Comparison of ENCODE assay signal across 27 mouse cellular contexts in the genomic region with DNA sequence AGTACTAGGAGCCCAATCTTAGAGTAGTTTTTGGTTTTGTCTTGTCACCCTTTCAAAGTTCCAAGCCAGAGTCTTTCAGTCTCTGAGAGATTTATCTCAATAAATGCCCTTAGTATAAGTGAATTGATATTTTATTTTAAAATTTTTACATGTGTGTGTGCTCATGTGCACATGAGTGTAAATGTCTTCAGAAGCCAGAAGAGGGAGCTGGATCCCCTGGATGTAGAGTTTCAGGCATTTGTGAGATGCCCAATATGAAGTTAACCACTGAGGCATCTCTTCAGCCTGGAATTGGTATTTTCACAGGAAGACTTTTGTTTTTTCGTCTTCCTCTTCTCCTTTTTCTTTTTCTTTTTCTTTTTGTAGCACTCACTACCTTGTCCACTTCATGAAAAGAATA.
A peak's percentile ranks its signal among the peaks of the same experiment; 100 is the strongest.
DNase-seq lines count a peak whose midpoint lies in the region; ATAC-seq and TF ChIP-seq lines count a peak whose summit lies in the region.
"Had no signal": no experiment of that assay in that cellular context is flagged by ENCODE, and none has a peak within 500 bp of the region (broad histone marks: within the 10 kb centered on the region; RNA-seq: fewer than 3 reads in every experiment).

No protein-coding gene starts in this region.

- H3K4me1 ChIP-seq in forebrain, postnatal 0 days (ENCODE audit: insufficient read depth), result no peaks in the 10 kb centered on the region
- no peaks in the 10 kb centered on the region for H3K4me1 ChIP-seq in forebrain, embryonic 15.5 days
- no peaks in the 10 kb centered on the region for H3K4me1 ChIP-seq in kidney, postnatal 0 days (replicated peaks; ENCODE audit: insufficient read depth, low read length)
- no peaks in the 10 kb centered on the region for H3K4me1 ChIP-seq in kidney, embryonic 14.5 days (ENCODE audit: control insufficient read depth, insufficient read depth, low read length)
- H3K4me1 ChIP-seq in midbrain, embryonic 14.5 days (ENCODE audit: control insufficient read depth, insufficient read depth, low read length), result no peaks in the 10 kb centered on the region
- no peaks in the 10 kb centered on the region for H3K4me1 ChIP-seq in midbrain, embryonic 15.5 days
- H3K4me1 ChIP-seq in cortical plate, adult 2 months (ENCODE audit: control insufficient read depth, insufficient read depth, low read length), result peaks cover 2% of the 10 kb centered on the region
- H3K4me1 ChIP-seq: forebrain, embryonic 10.5 days; heart, embryonic 13.5 days; limb, embryonic 10.5 days; megakaryocyte, embryonic 14.5 days; stomach, embryonic 15.5 days had no signal

- no peaks in the 10 kb centered on the region for H3K27me3 ChIP-seq in forebrain, postnatal 0 days (ENCODE audit: insufficient read depth, low read length)
- H3K27me3 ChIP-seq in forebrain, embryonic 15.5 days, result no peaks in the 10 kb centered on the region
- H3K27me3 ChIP-seq in kidney, postnatal 0 days (ENCODE audit: insufficient read depth, low read length), result no peaks in the 10 kb centered on the region
- no peaks in the 10 kb centered on the region for H3K27me3 ChIP-seq in kidney, embryonic 14.5 days (ENCODE audit: control insufficient read depth, insufficient read depth, low read length)
- H3K27me3 ChIP-seq in midbrain, embryonic 14.5 days (ENCODE audit: control insufficient read depth, insufficient read depth, low read length), result no peaks in the 10 kb centered on the region
- H3K27me3 ChIP-seq in midbrain, embryonic 15.5 days (replicated peaks), result no peaks in the 10 kb centered on the region
- H3K27me3 ChIP-seq: heart, embryonic 13.5 days; stomach, embryonic 15.5 days had no signal

- H3K36me3 ChIP-seq in forebrain, postnatal 0 days (ENCODE audit: insufficient read depth), result no peaks in the 10 kb centered on the region
- H3K36me3 ChIP-seq in forebrain, embryonic 15.5 days, result no peaks in the 10 kb centered on the region
- no peaks in the 10 kb centered on the region for H3K36me3 ChIP-seq in kidney, postnatal 0 days (ENCODE audit: insufficient read depth, low read length)
- no peaks in the 10 kb centered on the region for H3K36me3 ChIP-seq in kidney, embryonic 14.5 days (ENCODE audit: control insufficient read depth, insufficient read depth, low read length)
- H3K36me3 ChIP-seq in midbrain, embryonic 14.5 days (ENCODE audit: control insufficient read depth, insufficient read depth, low read length), result no peaks in the 10 kb centered on the region
- H3K36me3 ChIP-seq in midbrain, embryonic 15.5 days (replicated peaks), result no peaks in the 10 kb centered on the region
- H3K36me3 ChIP-seq: forebrain, embryonic 10.5 days; heart, embryonic 13.5 days; limb, embryonic 10.5 days; stomach, embryonic 15.5 days had no signal

- no peak for TF ChIP-seq POLR2A in cortical plate, adult 2 months (IDR thresholded peaks at IDR 0.05; ENCODE audit: extremely low read depth, insufficient read depth, low read length)

- H3K4me3 ChIP-seq in forebrain, postnatal 0 days (ENCODE audit: low read depth, low read length), result no peak overlapping the region
- no peak overlapping the region for H3K4me3 ChIP-seq in forebrain, embryonic 15.5 days
- H3K4me3 ChIP-seq in kidney, postnatal 0 days (replicated peaks; ENCODE audit: low read depth, low read length), result no peak overlapping the region
- no peak overlapping the region for H3K4me3 ChIP-seq in kidney, embryonic 14.5 days (ENCODE audit: low read length)
- H3K4me3 ChIP-seq in midbrain, embryonic 14.5 days (replicated peaks; ENCODE audit: low read depth, low read length), result no peak overlapping the region
- no peak overlapping the region for H3K4me3 ChIP-seq in midbrain, embryonic 15.5 days
- no peak overlapping the region for H3K4me3 ChIP-seq in cortical plate, adult 2 months (ENCODE audit: insufficient read depth, low read length)
- H3K4me3 ChIP-seq: forebrain, embryonic 10.5 days; heart, embryonic 13.5 days; limb, embryonic 10.5 days; megakaryocyte, embryonic 14.5 days; stomach, embryonic 15.5 days had no signal

- no peak overlapping the region for H3K9ac ChIP-seq in forebrain, postnatal 0 days
- H3K9ac ChIP-seq in forebrain, embryonic 15.5 days (replicated peaks), result no peak overlapping the region
- H3K9ac ChIP-seq in kidney, postnatal 0 days (ENCODE audit: low read depth, low read length), result no peak overlapping the region
- no peak overlapping the region for H3K9ac ChIP-seq in kidney, embryonic 14.5 days (ENCODE audit: low read depth, low read length)
- no peak overlapping the region for H3K9ac ChIP-seq in midbrain, embryonic 14.5 days (replicated peaks; ENCODE audit: low read length)
- no peak overlapping the region for H3K9ac ChIP-seq in midbrain, embryonic 15.5 days
- H3K9ac ChIP-seq: heart, embryonic 13.5 days; hindbrain, embryonic 14.5 days; stomach, embryonic 15.5 days had no signal

- no peak overlapping the region for H3K4me2 ChIP-seq in forebrain, postnatal 0 days (ENCODE audit: low read depth)
- no peak overlapping the region for H3K4me2 ChIP-seq in forebrain, embryonic 15.5 days (replicated peaks)
- H3K4me2 ChIP-seq in kidney, postnatal 0 days (ENCODE audit: low read length), result no peak overlapping the region
- H3K4me2 ChIP-seq in kidney, embryonic 14.5 days (replicated peaks; ENCODE audit: low read depth, low read length), result no peak overlapping the region
- H3K4me2 ChIP-seq in midbrain, embryonic 14.5 days (ENCODE audit: low read length), result no peak overlapping the region
- no peak overlapping the region for H3K4me2 ChIP-seq in midbrain, embryonic 15.5 days
- H3K4me2 ChIP-seq: heart, embryonic 13.5 days; hindbrain, embryonic 14.5 days; stomach, embryonic 15.5 days had no signal

- no peak overlapping the region for H3K27ac ChIP-seq in forebrain, postnatal 0 days (ENCODE audit: low read depth, low read length)
- H3K27ac ChIP-seq in forebrain, embryonic 15.5 days (replicated peaks), result no peak overlapping the region
- no peak overlapping the region for H3K27ac ChIP-seq in kidney, postnatal 0 days
- no peak overlapping the region for H3K27ac ChIP-seq in kidney, embryonic 14.5 days (ENCODE audit: low read depth, low read length)
- H3K27ac ChIP-seq in midbrain, embryonic 14.5 days (replicated peaks; ENCODE audit: low read depth, low read length), result no peak overlapping the region
- H3K27ac ChIP-seq in midbrain, embryonic 15.5 days, result no peak overlapping the region
- H3K27ac ChIP-seq in cortical plate, adult 2 months (ENCODE audit: insufficient read depth, low read length), result no peak overlapping the region
- H3K27ac ChIP-seq: forebrain, embryonic 10.5 days; heart, embryonic 13.5 days; hindbrain, embryonic 14.5 days; limb, embryonic 10.5 days; stomach, embryonic 15.5 days had no signal

- DNase-seq in forebrain, postnatal 0 days, result no peak
- no peak for DNase-seq in kidney, postnatal 0 days (ENCODE audit: low spot score)
- DNase-seq in midbrain, embryonic 14.5 days, result peak; percentile 16
- no peak for DNase-seq in frontal cortex, postnatal 25 days (ENCODE audit: low spot score in 2 of 2)
- DNase-seq: adrenal gland, postnatal 36 days; cerebellum, adult 11 months; cerebellum, adult 9-11 months; gastrocnemius, postnatal 14 days; heart, adult 11 months; heart, postnatal 36 days; kidney, adult 9 months; kidney, postnatal 4 days; layer of hippocampus, adult 9-11 months; right cerebral cortex, postnatal 4 days; thymus, adult 18-20 months; thymus, postnatal 36 days had no signal

- WGBS in forebrain, postnatal 0 days, result 81% methylated on average over 1 of the region's 1 CpGs
- 77% methylated on average over 1 of the region's 1 CpGs for WGBS in forebrain, embryonic 15.5 days
- 81% methylated on average over 1 of the region's 1 CpGs for WGBS in kidney, postnatal 0 days
- WGBS in kidney, embryonic 14.5 days, result 59% methylated on average over 1 of the region's 1 CpGs
- WGBS in midbrain, embryonic 14.5 days, result 81% methylated on average over 1 of the region's 1 CpGs
- WGBS in midbrain, embryonic 15.5 days, result 80% methylated on average over 1 of the region's 1 CpGs

- no peak for ATAC-seq in forebrain, postnatal 0 days
- no peak for ATAC-seq in forebrain, embryonic 15.5 days (replicated peaks)
- no peak for ATAC-seq in kidney, postnatal 0 days (replicated peaks; ENCODE audit: low FRiP score, low read depth)
- no peak for ATAC-seq in kidney, embryonic 14.5 days (ENCODE audit: low FRiP score, low TSS enrichment)
- ATAC-seq in midbrain, embryonic 14.5 days (ENCODE audit: low FRiP score, low TSS enrichment), result no peak
- ATAC-seq in midbrain, embryonic 15.5 days (replicated peaks), result no peak
- ATAC-seq: midbrain, embryonic 16.5 days had no signal

- H3K9me3 ChIP-seq in forebrain, postnatal 0 days (ENCODE audit: low read length), result no peaks in the 10 kb centered on the region
- H3K9me3 ChIP-seq in forebrain, embryonic 15.5 days, result no peaks in the 10 kb centered on the region
- no peaks in the 10 kb centered on the region for H3K9me3 ChIP-seq in kidney, postnatal 0 days (replicated peaks; ENCODE audit: low read length)
- no peaks in the 10 kb centered on the region for H3K9me3 ChIP-seq in kidney, embryonic 14.5 days (ENCODE audit: control insufficient read depth, low read length)
- no peaks in the 10 kb centered on the region for H3K9me3 ChIP-seq in midbrain, embryonic 14.5 days (ENCODE audit: control insufficient read depth, low read length)
- H3K9me3 ChIP-seq in midbrain, embryonic 15.5 days, result no peaks in the 10 kb centered on the region
- H3K9me3 ChIP-seq: forebrain, embryonic 10.5 days; heart, embryonic 13.5 days; limb, embryonic 10.5 days; stomach, embryonic 15.5 days had no signal

- peak; percentile 33; the same call in 1 of the 2 replicates for TF ChIP-seq CTCF in forebrain, postnatal 0 days (IDR thresholded peaks at IDR 0.05; ENCODE audit: low read depth)
- peak; percentile 43; the same call in 1 of the 2 replicates for TF ChIP-seq CTCF in kidney, postnatal 0 days (IDR thresholded peaks at IDR 0.05; ENCODE audit: low read depth)
- peak; percentile 5; the same call in 1 of the 2 replicates for TF ChIP-seq CTCF in cortical plate, adult 2 months (IDR thresholded peaks at IDR 0.05; ENCODE audit: extremely low read depth, insufficient read depth, low read length)
